Mouse (Mus musculus): ENCODE measurements around the gene Psd4. TPM values are rescaled to one million over a fixed set of nuclear protein-coding genes. Genes with fewer than 3 reads are reported as not detected.

Gene Psd4
- polyA plus RNA-seq, 1 experiment from 2014 or later = 0.77 TPM

GRCm38 (mm10) chr2:24363818-24364217 is 3.6 kb upstream of the Psd4 start:
- Histone ChIP-seq H3K27ac (replicated peaks) (no peak overlapping the region), H3K4me3 (no peak overlapping the region), H3K9ac (replicated peaks) (no peak overlapping the region), H3K4me1 (peaks cover 6% of the 10 kb centered on the region; the same call in 1 of the 2 replicates), H3K4me2 (replicated peaks) (no peak overlapping the region), H3K9me3 (no peaks in the 10 kb centered on the region), H3K27me3 (peaks cover 18% of the 10 kb centered on the region), H3K36me3 (no peaks in the 10 kb centered on the region)
- ATAC-seq (ENCODE audit: low FRiP score, low read depth) = no peak
- WGBS = 93% methylated on average over 3 of the region's 3 CpGs

- peaks cover 24% of the 10 kb centered on the region for H3K27me3 ChIP-seq
- no peak for ATAC-seq (ENCODE audit: low FRiP score, low read depth)
- no peak overlapping the region for H3K4me3 ChIP-seq
- 80% methylated on average over 12 of the region's 12 CpGs for WGBS
- H3K36me3 ChIP-seq = no peaks in the 10 kb centered on the region
- H3K4me2 ChIP-seq (replicated peaks) = no peak overlapping the region
- no peak overlapping the region for H3K9ac ChIP-seq (replicated peaks)
- peaks cover 6% of the 10 kb centered on the region; the same call in 1 of the 2 replicates for H3K4me1 ChIP-seq
- no peaks in the 10 kb centered on the region for H3K9me3 ChIP-seq
- no peak overlapping the region for H3K27ac ChIP-seq (replicated peaks)
Observed at GRCm38 (mm10) chr2:24366214-24366975, 985 bp upstream of the Psd4 start.

- peaks cover 6% of the 10 kb centered on the region; the same call in 1 of the 2 replicates for H3K4me1 ChIP-seq
- no peak overlapping the region for H3K27ac ChIP-seq (replicated peaks)
- H3K9ac ChIP-seq (replicated peaks) = no peak overlapping the region
- H3K9me3 ChIP-seq = no peaks in the 10 kb centered on the region
- H3K27me3 ChIP-seq = peaks cover 24% of the 10 kb centered on the region
- no peak for ATAC-seq (ENCODE audit: low FRiP score, low read depth)
- WGBS = 71% methylated on average over 4 of the region's 4 CpGs
- no peaks in the 10 kb centered on the region for H3K36me3 ChIP-seq
- peak overlapping the region; percentile 44; the same call in 1 of the 2 replicates for H3K4me3 ChIP-seq
- peak overlapping the region; percentile 75 for H3K4me2 ChIP-seq (replicated peaks)
Observed at GRCm38 (mm10) chr2:24367895-24368261, 498 bp downstream of the Psd4 start.

DNA sequence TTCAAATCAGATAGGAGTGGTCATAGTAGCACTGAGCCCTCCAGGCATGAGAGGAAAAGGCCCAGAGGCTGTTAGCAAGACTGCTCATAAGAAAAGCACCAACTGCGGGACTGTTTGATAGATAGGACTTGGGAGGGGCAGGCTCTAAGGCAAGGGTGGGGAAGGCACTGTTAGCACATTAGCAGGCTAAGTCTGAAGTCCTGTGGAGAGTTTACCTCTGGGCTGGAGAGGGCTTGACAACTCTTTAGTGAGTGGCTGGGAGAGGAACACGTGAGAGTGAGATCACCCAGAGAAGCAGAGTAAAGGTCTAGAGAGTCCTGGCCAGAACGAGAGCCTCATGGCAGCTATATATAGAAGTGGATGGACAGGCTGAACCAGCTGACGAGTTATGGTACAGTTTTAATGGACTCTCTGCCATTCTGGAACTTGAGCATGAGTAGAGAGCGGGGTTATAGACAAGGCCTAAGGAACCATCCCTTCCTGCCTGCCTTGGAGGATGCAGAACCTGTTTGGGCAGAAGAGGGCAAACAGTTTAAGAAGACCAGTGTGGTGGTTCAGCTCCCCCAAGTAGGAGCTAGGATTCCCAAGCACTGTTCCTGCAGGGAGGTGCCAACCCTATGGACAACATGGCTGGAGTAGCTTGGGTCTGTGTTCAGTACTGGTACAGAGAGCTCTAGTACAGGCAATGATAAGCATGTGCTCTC is 11.5 kb downstream of the Psd4 start:
- Histone ChIP-seq H3K4me3 (no peak overlapping the region), H3K36me3 (no peaks in the 10 kb centered on the region), H3K9ac (replicated peaks) (no peak overlapping the region), H3K27me3 (no peaks in the 10 kb centered on the region), H3K27ac (replicated peaks) (no peak overlapping the region), H3K4me2 (replicated peaks) (no peak overlapping the region), H3K4me1 (no peaks in the 10 kb centered on the region), H3K9me3 (no peaks in the 10 kb centered on the region)
- ATAC-seq (ENCODE audit: low FRiP score, low read depth) = no peak
- WGBS = 83% methylated on average over 5 of the region's 5 CpGs

- WGBS = 78% methylated on average over 9 of the region's 9 CpGs
- Histone ChIP-seq H3K4me3 (no peak overlapping the region), H3K27ac (replicated peaks) (no peak overlapping the region), H3K9me3 (no peaks in the 10 kb centered on the region), H3K36me3 (no peaks in the 10 kb centered on the region), H3K4me2 (replicated peaks) (no peak overlapping the region), H3K9ac (replicated peaks) (no peak overlapping the region), H3K4me1 (no peaks in the 10 kb centered on the region), H3K27me3 (no peaks in the 10 kb centered on the region)
- no peak for ATAC-seq (ENCODE audit: low FRiP score, low read depth)
Observed at GRCm38 (mm10) chr2:24382456-24383230, 15.3 kb downstream of the Psd4 start.

GRCm38 (mm10) chr2:24383636-24384035 is 16.3 kb downstream of the Psd4 start:
- no peak overlapping the region for H3K9ac ChIP-seq (replicated peaks)
- no peaks in the 10 kb centered on the region for H3K9me3 ChIP-seq
- no peak for ATAC-seq (ENCODE audit: low FRiP score, low read depth)
- no peak overlapping the region for H3K4me2 ChIP-seq (replicated peaks)
- no peak overlapping the region for H3K27ac ChIP-seq (replicated peaks)
- WGBS = 83% methylated on average over 3 of the region's 3 CpGs
- H3K4me3 ChIP-seq = no peak overlapping the region
- no peaks in the 10 kb centered on the region for H3K36me3 ChIP-seq
- H3K27me3 ChIP-seq = no peaks in the 10 kb centered on the region
- H3K4me1 ChIP-seq = no peaks in the 10 kb centered on the region

DNA sequence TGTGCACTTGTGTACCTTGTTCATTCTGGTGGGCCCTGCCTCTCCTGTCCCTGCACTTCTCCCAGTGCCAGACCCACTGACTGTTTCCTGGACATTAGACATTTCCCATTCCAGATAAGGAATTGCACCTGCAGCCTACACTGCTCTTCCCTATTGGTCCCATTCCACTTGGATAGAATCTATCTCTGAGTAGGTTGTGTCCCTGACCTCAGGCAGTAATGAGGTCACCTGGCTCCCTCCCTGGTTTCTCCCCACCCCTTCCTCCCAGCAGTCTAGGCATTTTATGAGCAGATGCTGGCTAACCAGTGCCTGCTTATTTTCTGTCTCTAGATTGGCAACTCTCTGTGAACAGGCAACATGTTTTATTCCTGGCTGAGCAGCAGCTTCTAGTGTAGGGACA is 17.0 kb downstream of the Psd4 start:
- H3K9me3 ChIP-seq = no peaks in the 10 kb centered on the region
- H3K27ac ChIP-seq (replicated peaks) = no peak overlapping the region
- H3K4me3 ChIP-seq = no peak overlapping the region
- ATAC-seq (ENCODE audit: low FRiP score, low read depth) = no peak
- H3K4me1 ChIP-seq = no peaks in the 10 kb centered on the region
- no peaks in the 10 kb centered on the region for H3K27me3 ChIP-seq
- no peaks in the 10 kb centered on the region for H3K36me3 ChIP-seq
- no peak overlapping the region for H3K4me2 ChIP-seq (replicated peaks)
- no peak overlapping the region for H3K9ac ChIP-seq (replicated peaks)

- Histone ChIP-seq H3K27me3 (no peaks in the 10 kb centered on the region), H3K4me1 (no peaks in the 10 kb centered on the region), H3K4me2 (replicated peaks) (no peak overlapping the region), H3K4me3 (no peak overlapping the region), H3K9me3 (no peaks in the 10 kb centered on the region), H3K9ac (replicated peaks) (no peak overlapping the region), H3K36me3 (no peaks in the 10 kb centered on the region), H3K27ac (replicated peaks) (no peak overlapping the region)
- 83% methylated on average over 14 of the region's 14 CpGs for WGBS
- no peak for ATAC-seq (ENCODE audit: low FRiP score, low read depth)
Observed at GRCm38 (mm10) chr2:24385111-24385961, 18.0 kb downstream of the Psd4 start.

GRCm38 (mm10) chr2:24386158-24386963 is 19.0 kb downstream of the Psd4 start:
- Histone ChIP-seq H3K27me3 (no peaks in the 10 kb centered on the region), H3K9ac (replicated peaks) (no peak overlapping the region), H3K4me1 (no peaks in the 10 kb centered on the region), H3K9me3 (no peaks in the 10 kb centered on the region), H3K27ac (replicated peaks) (no peak overlapping the region), H3K36me3 (no peaks in the 10 kb centered on the region), H3K4me3 (no peak overlapping the region), H3K4me2 (replicated peaks) (no peak overlapping the region)
- ATAC-seq (ENCODE audit: low FRiP score, low read depth) = no peak
- 93% methylated on average over 21 of the region's 21 CpGs for WGBS

DNA sequence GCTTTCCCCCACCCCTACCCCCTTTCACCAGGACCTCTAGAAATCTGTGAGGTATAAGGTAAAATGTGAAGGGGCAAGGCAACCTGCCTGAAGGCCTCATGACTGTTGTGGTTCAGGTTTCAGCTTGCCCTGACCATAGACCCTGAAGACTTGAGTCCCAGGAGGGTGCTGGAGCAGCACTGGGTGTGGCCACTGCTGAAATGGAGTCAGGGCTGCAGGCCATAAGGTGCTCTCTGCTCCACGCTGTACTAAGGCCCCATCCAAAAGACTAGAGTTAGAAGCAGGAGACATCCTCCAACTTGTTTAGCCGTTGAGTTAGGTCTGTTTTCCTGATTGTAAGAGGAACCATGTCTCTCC is 19.6 kb downstream of the Psd4 start:
- Histone ChIP-seq H3K9me3 (no peaks in the 10 kb centered on the region), H3K36me3 (no peaks in the 10 kb centered on the region), H3K9ac (replicated peaks) (no peak overlapping the region), H3K27ac (replicated peaks) (no peak overlapping the region), H3K4me1 (no peaks in the 10 kb centered on the region), H3K27me3 (no peaks in the 10 kb centered on the region), H3K4me2 (replicated peaks) (no peak overlapping the region), H3K4me3 (no peak overlapping the region)
- WGBS = 85% methylated on average over 2 of the region's 2 CpGs
- no peak for ATAC-seq (ENCODE audit: low FRiP score, low read depth)
